Mouse (Mus musculus) neural tube, embryonic 12.5 days (tissue): ENCODE measurements around the gene Nfkb1. TPM values are rescaled to one million over a fixed set of nuclear protein-coding genes. Genes with fewer than 3 reads are reported as not detected.

Experiments used
- ATAC-seq: fragments of 200-750 bp; cut with Nextera tagmentation; 2 replicates; pipeline ENCODE4 v1.8.0; 2017; ENCODE audit warnings: low read depth, mild to moderate bottlenecking, moderate TSS enrichment, moderate library complexity; ENCODE audit not compliant: low FRiP score
- H3K27ac ChIP-seq: fragments of 300-500 bp; sonication (generic); 2 replicates; pipeline ENCODE4 v1.5.1; 2016
- H3K27me3 ChIP-seq: fragments of 300-500 bp; sonication (generic); replicated peaks from 2 replicates; pipeline ENCODE4 v1.6.1; 2016; ENCODE audit warnings: mild to moderate bottlenecking
- H3K36me3 ChIP-seq: fragments of 300-500 bp; sonication (generic); 2 replicates; pipeline ENCODE4 v1.6.1; 2016; ENCODE audit warnings: mild to moderate bottlenecking
- H3K4me1 ChIP-seq: fragments of 300-500 bp; sonication (generic); 2 replicates; pipeline ENCODE4 v1.6.1; 2016
- H3K4me2 ChIP-seq: fragments of 300-500 bp; sonication (generic); replicated peaks from 2 replicates; pipeline ENCODE4 v1.6.1; 2016; ENCODE audit warnings: mild to moderate bottlenecking
- H3K4me3 ChIP-seq: fragments of 300-500 bp; sonication (generic); 2 replicates; pipeline ENCODE4 v1.5.1; 2016
- H3K9ac ChIP-seq: fragments of 300-500 bp; sonication (generic); 2 replicates; pipeline ENCODE4 v1.6.1; 2016; ENCODE audit warnings: mild to moderate bottlenecking
- H3K9me3 ChIP-seq: fragments of 300-500 bp; sonication (generic); 2 replicates; pipeline ENCODE4 v1.6.1; 2016; ENCODE audit warnings: mild to moderate bottlenecking
- WGBS: fragments of 180-500 bp; shearing (Covaris S2); methylation state at CpG from one replicate; pipeline ENCODE4 v1.1.7; 2016; 5-methylcytosine and 5-hydroxymethylcytosine counted together
- polyA plus RNA-seq: library from polyadenylated mRNA; unstranded; fragments of >200 nt; fragmentation: Nextera tagmentation; extraction: Ambion mirVana; gene quantifications from 2 replicates; pipeline ENCODE4 v1.2.1, GENCODE M21; 2016

Gene Nfkb1
- polyA plus RNA-seq, 1 experiment from 2014 or later = 12.1 TPM

GRCm38 (mm10) chr3:135675480-135675879 is 15.9 kb downstream of the Nfkb1 start:
- WGBS = 51% methylated on average over 5 of the region's 5 CpGs

DNA sequence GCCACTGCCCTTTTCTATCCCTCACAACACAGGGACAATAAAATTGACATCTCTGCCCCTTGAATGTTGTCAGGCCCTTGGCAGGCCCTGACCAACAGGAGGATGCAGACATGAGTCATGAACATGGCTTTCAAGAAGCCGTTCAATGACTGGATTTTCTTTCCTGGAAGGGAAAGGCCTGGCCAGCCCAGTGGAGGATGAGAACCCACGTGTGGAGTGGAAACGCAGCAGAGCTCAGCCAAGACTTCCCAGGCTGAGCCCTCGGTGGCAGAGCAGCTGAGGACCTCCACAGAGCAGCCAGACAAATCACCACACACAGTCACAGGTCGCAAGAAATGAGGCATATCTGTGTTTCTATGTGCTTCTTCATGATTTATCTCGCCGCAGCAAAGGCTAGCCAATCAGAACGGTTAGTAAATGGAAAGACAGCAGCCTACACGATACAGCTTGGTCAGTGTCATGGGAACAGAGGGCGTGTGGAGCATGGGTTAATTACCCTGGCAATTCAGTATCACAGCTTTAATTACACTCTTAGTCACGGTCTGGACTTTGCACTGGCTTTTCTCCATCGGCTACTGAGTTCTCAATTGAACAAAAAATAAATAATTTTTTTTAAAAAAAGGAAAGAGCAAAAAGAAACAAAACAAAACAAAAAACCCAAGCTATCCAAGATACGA is 16.5 kb downstream of the Nfkb1 start:
- peak; percentile 74 for ATAC-seq
- H3K4me2 ChIP-seq = peak overlapping the region; percentile 24; the same call in 1 of the 2 replicates
- no peak overlapping the region for H3K9ac ChIP-seq
- H3K4me1 ChIP-seq = peaks cover 26% of the 10 kb centered on the region
- no peaks in the 10 kb centered on the region for H3K9me3 ChIP-seq
- no peaks in the 10 kb centered on the region for H3K27me3 ChIP-seq
- H3K36me3 ChIP-seq = no peaks in the 10 kb centered on the region
- WGBS = 36% methylated on average over 13 of the region's 13 CpGs
- H3K27ac ChIP-seq = no peak overlapping the region
- H3K4me3 ChIP-seq = no peak overlapping the region

More at GRCm38 (mm10) chr3:135675480-135675879, 15.9 kb downstream of the Nfkb1 start:
- no peaks in the 10 kb centered on the region for H3K27me3 ChIP-seq
- no peak overlapping the region for H3K4me2 ChIP-seq
- no peak overlapping the region for H3K4me3 ChIP-seq
- no peak overlapping the region for H3K9ac ChIP-seq
- no peaks in the 10 kb centered on the region for H3K9me3 ChIP-seq
- no peak for ATAC-seq
- no peaks in the 10 kb centered on the region for H3K36me3 ChIP-seq
- H3K27ac ChIP-seq = no peak overlapping the region
- peaks cover 26% of the 10 kb centered on the region for H3K4me1 ChIP-seq

GRCm38 (mm10) chr3:135673695-135674094 is 17.7 kb downstream of the Nfkb1 start:
- no peak overlapping the region for H3K4me3 ChIP-seq
- no peak for ATAC-seq
- H3K4me1 ChIP-seq = peaks cover 26% of the 10 kb centered on the region
- 74% methylated on average over 7 of the region's 7 CpGs for WGBS
- H3K27me3 ChIP-seq = no peaks in the 10 kb centered on the region
- H3K27ac ChIP-seq = no peak overlapping the region
- no peaks in the 10 kb centered on the region for H3K9me3 ChIP-seq
- H3K36me3 ChIP-seq = no peaks in the 10 kb centered on the region
- H3K4me2 ChIP-seq = no peak overlapping the region
- H3K9ac ChIP-seq = no peak overlapping the region

DNA sequence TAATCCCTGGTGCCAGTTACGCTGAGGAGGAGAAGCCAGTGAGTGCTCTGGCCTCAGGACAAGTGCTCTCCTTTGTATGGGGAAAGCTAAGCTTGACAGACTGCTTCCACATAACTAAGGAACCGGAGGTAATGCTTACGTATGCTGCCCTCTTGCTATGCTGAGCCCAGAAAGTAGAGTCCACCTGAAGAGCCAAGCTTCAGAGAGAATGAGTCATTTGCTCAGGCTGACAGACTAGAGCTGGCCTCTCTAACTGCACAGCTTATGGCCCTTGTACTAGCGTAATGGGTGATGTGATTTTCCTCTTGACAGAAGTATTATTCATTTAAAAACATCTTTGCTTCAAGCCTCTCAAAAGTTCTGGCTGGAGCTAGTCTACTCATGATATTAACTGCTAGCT is 18.3 kb downstream of the Nfkb1 start:
- peaks cover 26% of the 10 kb centered on the region for H3K4me1 ChIP-seq
- no peak overlapping the region for H3K4me2 ChIP-seq
- WGBS = 98% methylated on average over 4 of the region's 4 CpGs
- H3K36me3 ChIP-seq = no peaks in the 10 kb centered on the region
- ATAC-seq = no peak
- H3K27ac ChIP-seq = no peak overlapping the region
- H3K4me3 ChIP-seq = no peak overlapping the region
- H3K9ac ChIP-seq = no peak overlapping the region
- no peaks in the 10 kb centered on the region for H3K27me3 ChIP-seq
- H3K9me3 ChIP-seq = no peaks in the 10 kb centered on the region

DNA sequence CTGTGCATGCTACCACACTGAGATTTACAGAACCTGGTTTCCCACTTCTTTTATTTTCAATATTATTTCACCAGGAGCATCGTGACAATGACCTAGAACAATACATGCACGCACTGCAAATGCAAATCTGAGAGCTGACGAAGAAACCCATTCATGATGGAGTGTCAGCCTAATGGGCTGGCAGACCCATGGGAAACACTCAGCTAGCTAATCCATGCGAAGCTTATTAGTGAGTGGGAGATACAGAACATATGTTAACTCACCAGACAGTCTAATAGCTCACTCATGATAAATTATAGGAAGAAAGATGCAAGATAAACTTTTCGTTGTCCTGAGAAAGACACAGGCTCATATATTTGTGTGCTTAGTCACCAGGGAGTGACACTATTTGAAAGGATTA is 19.2 kb downstream of the Nfkb1 start:
- 70% methylated on average over 5 of the region's 5 CpGs for WGBS
- no peak overlapping the region for H3K27ac ChIP-seq
- no peak for ATAC-seq
- no peak overlapping the region for H3K9ac ChIP-seq
- no peak overlapping the region for H3K4me2 ChIP-seq
- no peak overlapping the region for H3K4me3 ChIP-seq
- peaks cover 26% of the 10 kb centered on the region for H3K4me1 ChIP-seq
- H3K27me3 ChIP-seq = no peaks in the 10 kb centered on the region
- no peaks in the 10 kb centered on the region for H3K36me3 ChIP-seq
- H3K9me3 ChIP-seq = no peaks in the 10 kb centered on the region

DNA sequence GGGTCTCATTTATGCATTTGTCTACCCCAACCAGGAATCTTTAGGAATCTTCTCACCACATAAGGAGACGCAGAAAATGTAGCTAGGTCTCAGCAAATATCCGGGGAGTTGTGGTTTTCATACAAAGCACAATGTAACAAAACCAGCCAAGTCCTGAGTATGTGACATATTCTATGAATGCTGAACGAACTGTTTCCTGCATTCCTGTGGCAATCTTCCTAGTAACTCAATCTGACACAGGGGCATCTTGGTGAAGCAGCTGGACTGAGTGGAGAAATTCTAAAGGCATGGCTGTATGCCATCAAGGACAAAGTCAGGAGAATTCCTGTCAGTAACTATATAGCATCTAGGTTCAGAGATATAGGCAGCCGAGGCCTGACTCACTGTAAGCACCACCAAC is 20.5 kb downstream of the Nfkb1 start:
- Histone ChIP-seq H3K27me3 (no peaks in the 10 kb centered on the region), H3K36me3 (no peaks in the 10 kb centered on the region), H3K4me3 (no peak overlapping the region), H3K9me3 (no peaks in the 10 kb centered on the region), H3K27ac (no peak overlapping the region), H3K4me1 (peaks cover 26% of the 10 kb centered on the region), H3K4me2 (no peak overlapping the region), H3K9ac (no peak overlapping the region)
- no peak for ATAC-seq
- WGBS = 88% methylated on average over 4 of the region's 4 CpGs

GRCm38 (mm10) chr3:135667084-135667483 is 24.3 kb downstream of the Nfkb1 start:
- no peaks in the 10 kb centered on the region for H3K4me1 ChIP-seq
- no peak overlapping the region for H3K4me3 ChIP-seq
- H3K4me2 ChIP-seq = no peak overlapping the region
- H3K27ac ChIP-seq = no peak overlapping the region
- H3K9me3 ChIP-seq = no peaks in the 10 kb centered on the region
- H3K36me3 ChIP-seq = peaks cover 11% of the 10 kb centered on the region
- ATAC-seq = no peak
- no peaks in the 10 kb centered on the region for H3K27me3 ChIP-seq
- WGBS = 92% methylated on average over 3 of the region's 3 CpGs
- H3K9ac ChIP-seq = no peak overlapping the region

DNA sequence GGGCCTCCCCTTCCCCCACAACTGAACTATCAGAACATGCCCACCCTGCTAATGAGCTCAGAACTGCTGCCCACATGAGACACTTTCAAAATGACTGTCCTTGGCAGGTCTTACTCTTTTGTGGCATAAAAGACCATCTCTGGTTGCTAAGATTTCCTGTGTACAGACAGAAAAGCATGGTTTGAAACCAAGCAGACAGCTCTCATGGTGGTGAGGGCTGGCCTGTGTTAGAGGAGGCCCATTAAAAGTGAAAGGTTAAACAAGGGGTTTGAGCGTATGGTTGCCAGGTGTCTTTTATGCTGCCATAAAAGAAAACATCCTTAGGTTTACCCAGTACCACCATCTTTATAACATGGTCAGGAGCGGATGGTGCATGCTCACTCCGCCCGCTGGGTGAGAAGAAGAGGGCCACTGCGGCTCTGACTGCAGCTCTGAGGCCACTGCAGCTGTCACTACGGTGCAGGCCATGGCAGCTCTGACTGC is 25.5 kb downstream of the Nfkb1 start:
- peaks cover 15% of the 10 kb centered on the region for H3K36me3 ChIP-seq
- no peak overlapping the region for H3K9ac ChIP-seq
- H3K9me3 ChIP-seq = no peaks in the 10 kb centered on the region
- no peaks in the 10 kb centered on the region for H3K27me3 ChIP-seq
- H3K4me3 ChIP-seq = no peak overlapping the region
- no peak overlapping the region for H3K4me2 ChIP-seq
- WGBS = 77% methylated on average over 6 of the region's 6 CpGs
- H3K27ac ChIP-seq = no peak overlapping the region
- ATAC-seq = no peak
- H3K4me1 ChIP-seq = no peaks in the 10 kb centered on the region

DNA sequence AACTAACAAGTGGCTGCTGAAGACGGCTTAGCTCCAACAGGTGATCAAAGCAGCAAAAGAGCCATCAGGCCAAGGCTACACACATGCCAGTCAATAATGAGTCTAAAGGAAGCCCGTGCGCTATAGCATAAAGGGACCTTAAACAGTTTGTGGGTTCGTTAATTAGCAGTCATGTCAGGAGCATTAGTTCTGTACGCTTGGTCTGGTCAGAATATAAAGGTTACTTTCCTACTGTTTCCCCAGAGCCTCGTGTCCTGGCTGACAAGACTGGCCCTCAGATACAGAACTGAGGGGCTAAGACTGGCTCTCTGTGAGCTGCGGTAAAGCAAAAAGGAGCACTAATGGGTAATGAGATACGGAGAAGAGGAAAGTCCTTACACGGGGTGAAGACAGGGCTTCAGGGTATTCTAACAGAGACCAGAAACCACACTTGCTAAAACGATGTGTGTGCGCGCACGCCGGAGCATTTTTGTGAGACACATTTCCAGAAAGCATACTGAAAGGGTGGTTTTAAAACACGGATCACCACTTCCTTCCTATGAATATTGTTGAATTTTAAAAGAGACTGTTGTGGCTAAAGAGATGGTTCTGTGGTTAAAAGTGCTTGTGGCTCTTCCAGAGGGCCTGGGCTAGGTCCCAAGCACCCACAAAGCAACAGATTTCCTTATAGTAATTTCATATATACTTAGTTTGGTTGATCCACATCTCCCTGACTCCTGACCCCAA is 29.0 kb downstream of the Nfkb1 start:
- Histone ChIP-seq H3K4me1 (no peaks in the 10 kb centered on the region), H3K4me2 (no peak overlapping the region), H3K27me3 (no peaks in the 10 kb centered on the region), H3K36me3 (peaks cover 19% of the 10 kb centered on the region), H3K4me3 (no peak overlapping the region), H3K27ac (no peak overlapping the region), H3K9me3 (no peaks in the 10 kb centered on the region), H3K9ac (no peak overlapping the region)
- WGBS = 86% methylated on average over 15 of the region's 15 CpGs
- peak; percentile 13; the same call in 1 of the 2 replicates for ATAC-seq

GRCm38 (mm10) chr3:135661707-135662106 is 29.6 kb downstream of the Nfkb1 start:
- Histone ChIP-seq H3K9ac (no peak overlapping the region), H3K4me2 (no peak overlapping the region), H3K9me3 (no peaks in the 10 kb centered on the region), H3K36me3 (peaks cover 19% of the 10 kb centered on the region), H3K4me3 (no peak overlapping the region), H3K27me3 (no peaks in the 10 kb centered on the region), H3K4me1 (no peaks in the 10 kb centered on the region), H3K27ac (no peak overlapping the region)
- WGBS = 87% methylated on average over 9 of the region's 9 CpGs
- ATAC-seq = no peak

GRCm38 (mm10) chr3:135658540-135659097 is 32.7 kb downstream of the Nfkb1 start:
- Histone ChIP-seq H3K9me3 (no peaks in the 10 kb centered on the region), H3K36me3 (peaks cover 19% of the 10 kb centered on the region), H3K27me3 (no peaks in the 10 kb centered on the region), H3K4me1 (no peaks in the 10 kb centered on the region), H3K9ac (no peak overlapping the region), H3K4me3 (no peak overlapping the region), H3K4me2 (no peak overlapping the region), H3K27ac (no peak overlapping the region)
- 91% methylated on average over 7 of the region's 7 CpGs for WGBS
- ATAC-seq = no peak

GRCm38 (mm10) chr3:135656156-135656555 is 35.2 kb downstream of the Nfkb1 start:
- Histone ChIP-seq H3K4me3 (no peak overlapping the region), H3K4me1 (no peaks in the 10 kb centered on the region), H3K36me3 (0 out of 2 replicates have a peak, but pooled peaks cover 9% of the 10 kb centered on the region), H3K27me3 (no peaks in the 10 kb centered on the region), H3K27ac (no peak overlapping the region; the same call in 1 of the 2 replicates), H3K9me3 (no peaks in the 10 kb centered on the region), H3K9ac (no peak overlapping the region), H3K4me2 (no peak overlapping the region)
- no peak for ATAC-seq
- WGBS = 88% methylated on average over 4 of the region's 4 CpGs
